Mouse (Mus musculus) lung, embryonic 15.5 days (tissue): ENCODE results near the gene Med25. TPM values are rescaled to one million over a fixed set of nuclear protein-coding genes. Genes with fewer than 3 reads are reported as not detected.

Experiments
- ATAC-seq: fragments of 200-750 bp; cut with Nextera tagmentation; 2 replicates; pipeline ENCODE4 v1.8.0; 2017; ENCODE audit warnings: moderate number of reproducible peaks, borderline replicate concordance; ENCODE audit not compliant: low FRiP score, low TSS enrichment; ENCODE audit errors: extremely low read depth
- H3K27ac ChIP-seq: fragments of 300-500 bp; sonication (generic); 2 replicates; pipeline ENCODE4 v1.5.1; 2015; ENCODE audit warnings: moderate library complexity, mild to moderate bottlenecking, inconsistent platforms
- H3K27me3 ChIP-seq: fragments of 300-500 bp; sonication (generic); 2 replicates; pipeline ENCODE4 v1.6.1; 2015; ENCODE audit warnings: inconsistent platforms
- H3K36me3 ChIP-seq: fragments of 300-500 bp; sonication (generic); 2 replicates; pipeline ENCODE4 v1.6.1; 2015; ENCODE audit warnings: inconsistent platforms
- H3K4me1 ChIP-seq: fragments of 300-500 bp; sonication (generic); 2 replicates; pipeline ENCODE4 v1.6.1; 2015; ENCODE audit warnings: inconsistent platforms
- H3K4me2 ChIP-seq: fragments of 300-500 bp; sonication (generic); 2 replicates; pipeline ENCODE4 v1.6.1; 2015; ENCODE audit warnings: inconsistent platforms, mild to moderate bottlenecking, moderate library complexity
- H3K4me3 ChIP-seq: fragments of 300-500 bp; sonication (generic); 2 replicates; pipeline ENCODE4 v1.5.1; 2015; ENCODE audit warnings: mild to moderate bottlenecking, inconsistent platforms
- H3K9ac ChIP-seq: fragments of 300-500 bp; sonication (generic); 2 replicates; pipeline ENCODE4 v1.6.1; 2015; ENCODE audit warnings: inconsistent platforms
- H3K9me3 ChIP-seq: fragments of 300-500 bp; sonication (generic); 2 replicates; pipeline ENCODE4 v1.6.1; 2016; ENCODE audit warnings: inconsistent platforms
- WGBS: fragments of 180-500 bp; shearing (Covaris S2); methylation state at CpG from one replicate; pipeline ENCODE4 v1.1.7; 2015; 5-methylcytosine and 5-hydroxymethylcytosine counted together
- polyA plus RNA-seq: library from polyadenylated mRNA; unstranded; fragments of >200 nt; fragmentation: Nextera tagmentation; extraction: Ambion mirVana; gene quantifications from 2 replicates; pipeline ENCODE4 v1.2.1, GENCODE M21; 2015

The Med25 gene
- polyA plus RNA-seq, 1 experiment from 2014 or later = 97.7 TPM

DNA sequence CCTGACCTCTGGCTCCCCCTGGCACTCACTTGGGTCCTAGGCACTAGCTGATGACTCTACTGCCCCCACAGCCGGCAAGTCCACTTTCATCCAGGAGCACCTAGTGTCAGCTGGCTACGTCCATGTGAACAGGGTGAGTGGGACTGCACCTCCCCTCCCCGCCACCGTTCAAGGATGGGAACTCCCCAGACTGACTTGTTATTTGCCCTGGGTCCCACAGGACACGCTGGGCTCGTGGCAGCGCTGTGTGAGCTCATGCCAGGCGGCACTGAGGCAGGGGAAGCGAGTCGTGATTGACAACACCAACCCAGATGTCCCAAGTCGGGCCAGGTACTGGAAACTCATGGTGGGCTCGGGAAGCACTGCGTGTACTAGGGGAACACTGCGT lies 31.1 kb downstream of the Med25 start:
- H3K4me1 ChIP-seq = peaks cover 62% of the 10 kb centered on the region
- WGBS = 75% methylated on average over 14 of the region's 14 CpGs
- peak overlapping the region; percentile 67 for H3K27ac ChIP-seq
- H3K9me3 ChIP-seq = no peaks in the 10 kb centered on the region
- H3K36me3 ChIP-seq = peaks cover 43% of the 10 kb centered on the region
- H3K4me2 ChIP-seq = no peak overlapping the region
- ATAC-seq = no peak
- H3K4me3 ChIP-seq = no peak overlapping the region
- no peak overlapping the region for H3K9ac ChIP-seq
- H3K27me3 ChIP-seq = no peaks in the 10 kb centered on the region

DNA sequence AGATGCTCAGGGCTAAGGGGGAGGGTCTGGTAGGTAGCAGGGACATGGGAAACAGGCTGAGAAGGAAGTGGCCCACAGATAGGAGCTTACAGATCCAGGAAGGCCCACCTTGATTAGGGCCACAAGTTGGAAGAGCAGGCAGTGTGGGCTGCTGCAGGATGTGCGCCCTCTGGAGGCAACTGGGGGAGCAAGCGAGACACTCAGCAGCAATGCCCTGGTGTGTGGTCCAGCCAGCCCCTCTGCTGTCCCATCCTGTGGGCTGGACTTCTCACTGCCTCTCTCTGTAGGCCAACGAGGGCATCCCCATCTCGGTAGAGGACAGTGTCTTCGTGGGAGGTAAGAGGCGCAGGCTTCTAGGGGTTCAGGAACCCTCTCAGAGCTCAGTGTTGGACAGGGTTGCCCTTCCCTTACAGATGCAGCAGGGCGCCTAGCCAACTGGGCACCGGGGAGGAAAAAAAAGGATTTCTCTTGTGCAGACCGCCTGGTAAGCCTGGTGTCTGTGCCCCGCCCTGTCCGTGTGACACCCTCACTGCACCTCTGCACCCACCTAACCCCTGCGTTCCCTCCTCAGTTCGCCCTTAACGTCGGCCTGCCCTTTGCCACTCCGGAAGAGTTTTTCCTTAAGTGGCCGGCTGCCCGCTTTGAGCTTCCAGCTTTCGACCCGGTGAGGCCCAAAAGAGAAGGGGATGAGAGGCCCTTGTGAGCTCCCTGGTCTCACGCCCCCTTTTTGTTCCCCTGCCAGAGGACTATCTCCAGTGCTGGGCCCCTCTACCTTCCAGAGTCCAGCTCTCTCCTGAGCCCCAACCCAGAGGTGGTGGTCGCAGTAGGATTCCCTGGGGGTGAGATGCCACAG lies 31.7 kb downstream of the Med25 start:
- Histone ChIP-seq H3K27ac (peak overlapping the region; percentile 67), H3K4me1 (peaks cover 60% of the 10 kb centered on the region), H3K9me3 (no peaks in the 10 kb centered on the region), H3K27me3 (no peaks in the 10 kb centered on the region), H3K36me3 (peaks cover 43% of the 10 kb centered on the region), H3K4me3 (peak overlapping the region; percentile 4; the same call in 1 of the 2 replicates), H3K9ac (no peak overlapping the region), H3K4me2 (no peak overlapping the region; the same call in 1 of the 2 replicates)
- WGBS = 38% methylated on average over 22 of the region's 22 CpGs
- ATAC-seq = peak; percentile 51; the same call in 1 of the 2 replicates

DNA sequence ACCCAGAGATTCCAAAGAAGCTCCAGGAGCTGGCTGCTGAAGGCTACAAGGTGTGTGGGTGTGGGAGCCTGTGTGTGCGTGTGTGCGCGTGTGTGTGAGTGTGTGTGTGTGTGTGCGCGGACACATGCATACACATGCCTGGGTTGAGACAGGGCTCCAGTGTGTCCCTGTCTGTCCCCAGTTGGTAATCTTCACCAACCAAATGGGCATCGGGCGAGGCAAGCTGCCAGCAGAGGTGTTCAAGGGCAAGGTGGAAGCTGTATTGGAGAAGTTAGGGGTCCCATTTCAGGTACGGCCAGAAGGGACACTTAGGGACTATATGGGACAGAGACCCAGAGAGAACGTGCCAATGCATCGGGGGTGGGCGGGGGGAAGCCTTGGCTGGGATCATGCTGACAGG lies 32.6 kb downstream of the Med25 start:
- Histone ChIP-seq H3K4me2 (no peak overlapping the region), H3K4me3 (no peak overlapping the region), H3K4me1 (peaks cover 59% of the 10 kb centered on the region), H3K27me3 (no peaks in the 10 kb centered on the region), H3K36me3 (peaks cover 35% of the 10 kb centered on the region), H3K9ac (no peak overlapping the region), H3K27ac (no peak overlapping the region), H3K9me3 (no peaks in the 10 kb centered on the region)
- no peak for ATAC-seq
- WGBS = 86% methylated on average over 11 of the region's 11 CpGs

DNA sequence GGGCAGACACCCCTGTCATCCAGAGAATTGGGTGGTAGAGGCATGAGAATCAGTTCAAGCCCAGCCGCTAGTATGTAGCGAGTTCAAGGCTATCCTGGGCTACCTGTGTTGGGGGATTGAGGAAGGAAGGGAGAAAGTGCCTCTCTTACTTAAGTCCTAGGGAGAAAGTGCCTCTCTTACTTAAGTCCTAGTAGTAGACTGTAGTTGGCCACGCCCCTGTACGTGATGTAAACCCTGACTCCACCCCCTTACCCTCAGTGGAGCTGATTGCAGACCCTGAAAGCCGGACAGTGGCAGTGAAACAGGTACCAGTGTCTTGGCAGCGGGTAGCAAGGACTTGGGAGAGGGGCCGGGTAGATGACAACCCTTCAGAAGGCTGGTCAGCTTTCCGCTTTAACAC lies 34.6 kb downstream of the Med25 start:
- Histone ChIP-seq H3K36me3 (peaks cover 17% of the 10 kb centered on the region), H3K9ac (peak overlapping the region; percentile 80), H3K27ac (peak overlapping the region; percentile 95; the same call in 1 of the 2 replicates), H3K4me3 (peak overlapping the region; percentile 77), H3K4me2 (peak overlapping the region; percentile 91), H3K9me3 (no peaks in the 10 kb centered on the region), H3K27me3 (no peaks in the 10 kb centered on the region), H3K4me1 (peaks cover 69% of the 10 kb centered on the region)
- 22% methylated on average over 8 of the region's 8 CpGs for whole genome bisulfite sequencing
- no peak for ATAC-seq

DNA sequence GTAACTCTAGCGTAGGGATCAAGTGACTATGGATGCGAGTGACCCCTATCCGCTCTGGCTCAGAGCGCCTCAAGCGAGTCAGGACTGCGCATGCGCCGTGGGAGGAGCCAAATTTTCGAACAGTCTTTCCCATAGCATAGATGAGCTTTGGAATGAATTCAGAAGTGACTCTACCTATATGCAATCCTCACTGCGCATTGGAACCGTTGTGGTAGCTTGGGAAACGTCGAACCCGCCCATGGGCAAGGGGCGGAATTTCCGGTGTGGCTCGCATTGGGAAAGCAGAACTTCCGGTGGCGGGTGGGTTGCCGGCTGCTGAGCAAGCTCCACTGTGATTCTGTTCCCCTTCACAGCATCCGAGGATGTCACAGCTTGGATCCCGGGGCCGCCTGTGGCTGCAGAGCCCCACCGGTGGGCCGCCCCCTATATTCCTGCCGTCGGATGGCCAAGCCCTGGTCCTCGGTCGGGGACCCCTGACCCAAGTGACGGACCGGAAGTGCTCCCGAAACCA lies 35.4 kb downstream of the Med25 start, which contains the start of gene Pnkp:
TSS of gene Pnkp (plus strand) at position 98 of the 511 bp plus-strand sequence.
- peak; percentile 23 for ATAC-seq
- Histone ChIP-seq H3K36me3 (peaks cover 15% of the 10 kb centered on the region), H3K9ac (peak within 1 kb of the TSS; percentile 80), H3K4me1 (peaks cover 68% of the 10 kb centered on the region), H3K9me3 (no peaks in the 10 kb centered on the region), H3K4me2 (peak within 1 kb of the TSS; percentile 91), H3K27me3 (no peaks in the 10 kb centered on the region), H3K27ac (peak within 1 kb of the TSS; percentile 95), H3K4me3 (peak within 1 kb of the TSS; percentile 77)
- under 1% methylated on average over 32 of the region's 32 CpGs for WGBS

DNA sequence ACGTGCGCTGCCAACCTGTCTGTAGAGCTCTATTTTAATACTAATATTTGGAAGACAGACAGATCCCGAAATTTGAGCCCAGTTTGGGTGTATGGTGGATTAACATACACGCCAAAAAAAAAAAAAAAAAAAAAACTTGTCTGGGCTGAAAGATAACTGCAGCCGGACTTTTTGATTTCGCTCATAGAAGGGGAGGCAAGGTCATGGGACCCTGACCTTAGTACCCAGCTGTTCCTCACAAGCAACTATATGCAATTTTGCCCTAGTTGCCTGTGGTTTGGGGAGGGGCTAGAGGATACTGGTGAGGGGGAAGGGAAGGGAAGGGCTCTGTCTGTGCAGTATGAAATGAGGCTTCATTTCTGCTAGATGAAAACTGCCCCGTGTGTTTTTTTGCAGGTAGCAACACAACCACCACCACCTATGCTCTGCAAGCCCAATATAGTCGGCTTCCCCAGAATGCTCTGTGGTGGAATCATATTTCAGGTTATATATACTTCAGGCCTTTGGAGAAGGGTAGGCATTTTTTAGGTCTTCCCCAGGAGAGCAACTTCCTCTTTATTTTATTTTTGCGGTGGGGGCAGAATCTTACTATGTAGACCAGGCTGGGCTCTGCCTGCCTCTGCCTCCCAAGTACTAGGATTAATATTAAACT lies 36.1 kb downstream of the Med25 start:
- peaks cover 67% of the 10 kb centered on the region for H3K4me1 ChIP-seq
- H3K27me3 ChIP-seq = no peaks in the 10 kb centered on the region
- H3K9ac ChIP-seq = peak overlapping the region; percentile 80
- peak overlapping the region; percentile 77 for H3K4me3 ChIP-seq
- H3K9me3 ChIP-seq = no peaks in the 10 kb centered on the region
- peaks cover 8% of the 10 kb centered on the region; the same call in 1 of the 2 replicates for H3K36me3 ChIP-seq
- peak overlapping the region; percentile 91 for H3K4me2 ChIP-seq
- no peak for ATAC-seq
- 58% methylated on average over 9 of the region's 9 CpGs for WGBS
- peak overlapping the region; percentile 95 for H3K27ac ChIP-seq

DNA sequence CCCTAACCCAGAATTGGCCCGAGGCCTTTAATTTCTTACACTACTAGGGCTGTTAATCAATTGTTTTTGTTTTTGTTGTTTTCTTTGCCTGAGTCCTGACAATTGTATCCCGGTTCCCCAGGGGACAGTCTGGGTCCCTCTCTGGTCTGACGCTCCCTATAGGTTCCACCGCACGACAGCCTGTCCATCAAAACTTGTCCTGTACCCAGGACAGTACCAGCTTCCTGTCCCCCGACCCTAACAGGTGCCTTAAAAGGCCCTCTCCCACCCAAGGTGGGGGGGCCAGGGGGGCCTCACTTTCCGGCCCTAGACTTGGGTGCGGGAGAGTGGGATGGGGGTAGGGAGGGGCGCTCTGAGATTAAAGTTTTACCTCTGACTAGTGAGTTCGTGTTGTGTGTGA lies 37.5 kb downstream of the Med25 start:
- Histone ChIP-seq H3K9me3 (no peaks in the 10 kb centered on the region), H3K4me1 (peaks cover 66% of the 10 kb centered on the region), H3K9ac (peak overlapping the region; percentile 69), H3K27me3 (no peaks in the 10 kb centered on the region), H3K4me2 (peak overlapping the region; percentile 97), H3K27ac (peak overlapping the region; percentile 98), H3K36me3 (peaks cover 8% of the 10 kb centered on the region; the same call in 1 of the 2 replicates), H3K4me3 (peak overlapping the region; percentile 53)
- WGBS = 35% methylated on average over 10 of the region's 10 CpGs
- no peak for ATAC-seq

DNA sequence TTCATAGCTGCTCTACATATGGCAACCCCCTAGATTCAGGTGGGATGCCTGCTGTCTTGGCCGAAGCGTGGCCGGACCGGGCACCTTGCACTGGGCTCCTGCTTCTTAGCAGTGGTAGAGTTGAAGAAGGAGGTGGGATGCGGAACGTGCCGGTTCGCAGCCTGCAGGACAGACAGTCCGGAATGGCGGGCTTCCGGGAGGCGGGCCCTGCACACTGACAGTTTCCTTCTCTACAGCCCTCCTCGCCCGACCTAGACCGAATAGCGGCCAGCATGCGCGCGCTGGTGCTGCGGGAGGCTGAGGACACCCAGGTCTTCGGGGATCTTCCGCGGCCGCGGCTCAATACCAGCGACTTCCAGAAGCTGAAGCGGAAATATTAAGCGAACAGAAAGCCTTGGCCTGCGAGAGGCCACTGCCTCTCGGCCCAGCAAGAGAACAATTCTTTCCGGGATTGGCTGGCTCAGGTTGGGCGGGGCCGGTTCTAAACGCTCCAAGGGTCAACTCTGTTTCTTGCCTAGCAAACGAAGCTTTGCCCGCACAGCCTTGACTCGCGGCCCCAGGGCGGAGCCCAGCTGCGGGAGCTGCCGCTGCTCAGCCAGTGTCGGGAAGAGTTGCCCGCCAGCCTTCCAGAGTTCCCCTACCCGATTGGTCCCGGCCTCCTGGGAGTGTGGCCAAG lies 38.0 kb downstream of the Med25 start:
- ATAC-seq = peak; percentile 52
- peak overlapping the region; percentile 53 for H3K4me3 ChIP-seq
- H3K9me3 ChIP-seq = no peaks in the 10 kb centered on the region
- H3K9ac ChIP-seq = peak overlapping the region; percentile 69
- H3K4me1 ChIP-seq = peaks cover 66% of the 10 kb centered on the region
- no peaks in the 10 kb centered on the region for H3K27me3 ChIP-seq
- H3K4me2 ChIP-seq = peak overlapping the region; percentile 97
- H3K36me3 ChIP-seq = peaks cover 8% of the 10 kb centered on the region; the same call in 1 of the 2 replicates
- 2% methylated on average over 45 of the region's 45 CpGs for WGBS
- peak overlapping the region; percentile 98 for H3K27ac ChIP-seq

DNA sequence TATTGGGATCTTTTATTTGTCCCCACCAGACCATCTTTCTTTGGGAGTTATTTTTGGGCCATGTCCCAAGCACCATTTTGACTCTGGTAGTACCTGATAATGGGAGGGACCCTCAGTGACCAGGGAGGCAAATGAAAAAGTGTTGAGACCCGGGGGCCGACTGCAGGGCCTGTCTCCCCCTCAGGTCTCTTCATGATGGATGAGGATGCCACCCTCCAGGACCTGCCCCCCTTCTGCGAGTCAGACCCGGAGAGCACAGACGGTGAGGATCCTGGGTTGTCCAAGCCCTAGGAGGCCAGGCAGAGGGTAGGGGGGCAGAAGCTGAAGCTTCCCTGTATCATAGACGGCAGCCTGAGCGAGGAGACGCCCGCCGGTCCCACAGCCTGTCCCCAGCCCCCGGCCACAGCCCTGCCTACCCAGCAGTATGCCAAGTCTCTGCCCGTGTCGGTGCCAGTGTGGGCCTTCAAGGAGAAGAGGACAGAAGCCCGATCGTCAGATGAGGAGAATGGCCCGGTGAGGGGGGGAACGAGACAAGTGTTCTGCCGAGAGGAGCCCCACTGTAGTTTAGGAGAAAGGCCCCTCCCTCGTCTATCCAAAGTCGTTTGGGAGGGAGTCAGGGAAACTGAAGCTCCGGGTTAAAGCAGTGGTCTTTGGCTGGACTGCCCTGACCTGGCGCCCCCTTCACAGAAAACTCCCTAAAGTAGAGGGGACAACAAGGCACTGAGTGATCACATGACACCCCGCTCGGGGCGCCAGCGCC lies 38.7 kb downstream of the Med25 start:
- H3K4me3 ChIP-seq = peak overlapping the region; percentile 53
- H3K4me2 ChIP-seq = peak overlapping the region; percentile 97
- WGBS = 19% methylated on average over 26 of the region's 26 CpGs
- peaks cover 8% of the 10 kb centered on the region; the same call in 1 of the 2 replicates for H3K36me3 ChIP-seq
- H3K9me3 ChIP-seq = no peaks in the 10 kb centered on the region
- no peaks in the 10 kb centered on the region for H3K27me3 ChIP-seq
- H3K27ac ChIP-seq = peak overlapping the region; percentile 98
- peaks cover 65% of the 10 kb centered on the region for H3K4me1 ChIP-seq
- no peak for ATAC-seq
- peak overlapping the region; percentile 69 for H3K9ac ChIP-seq

DNA sequence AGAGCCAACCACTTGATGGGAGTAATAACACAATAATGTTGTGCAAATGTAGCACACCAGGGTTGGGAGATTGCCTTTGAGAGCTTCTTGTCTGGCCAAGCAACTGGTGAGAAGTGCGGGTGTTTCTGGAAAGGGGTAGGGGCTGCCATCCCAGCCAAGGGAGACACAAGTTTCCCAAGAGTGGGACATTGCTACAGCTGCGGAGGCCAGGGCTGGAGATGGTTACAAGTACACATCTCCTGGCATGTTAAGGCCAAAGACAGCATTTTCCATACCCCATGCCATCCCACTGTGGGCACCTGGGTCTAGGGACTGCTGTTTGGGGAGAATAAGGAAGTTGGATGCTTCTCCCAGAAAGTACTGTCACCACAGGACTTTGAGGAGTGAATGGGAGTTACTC lies 39.4 kb downstream of the Med25 start:
- Histone ChIP-seq H3K4me2 (peak overlapping the region; percentile 8; the same call in 1 of the 2 replicates), H3K4me1 (peaks cover 60% of the 10 kb centered on the region), H3K4me3 (no peak overlapping the region), H3K9ac (no peak overlapping the region), H3K27me3 (no peaks in the 10 kb centered on the region), H3K9me3 (no peaks in the 10 kb centered on the region), H3K36me3 (peaks cover 8% of the 10 kb centered on the region; the same call in 1 of the 2 replicates), H3K27ac (no peak overlapping the region)
- ATAC-seq = no peak
- 85% methylated on average over 2 of the region's 2 CpGs for WGBS
